Mouse (Mus musculus): Measurements from ENCODE around the gene Gsn.

Gene Gsn

DNA sequence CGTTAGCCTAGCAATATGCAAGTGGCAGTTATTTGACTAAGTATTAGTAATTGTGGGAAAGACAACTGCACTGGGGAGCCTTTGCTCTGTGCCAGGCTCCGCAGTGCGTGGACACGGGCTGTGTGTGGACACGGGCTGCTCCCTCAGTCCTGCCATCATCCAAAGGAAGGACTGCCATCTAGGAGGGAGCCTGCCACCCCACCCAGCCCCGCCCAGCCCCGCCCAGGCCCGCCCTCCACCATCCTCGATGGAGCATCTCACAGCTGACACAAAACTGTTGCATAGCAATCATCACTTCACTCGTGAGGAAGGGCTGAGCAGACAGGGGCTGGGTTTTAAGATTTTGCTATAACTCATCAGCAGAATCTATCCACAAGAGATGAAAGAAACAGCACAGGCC is 69.8 kb downstream of the Gsn start:
- DNase-seq (ENCODE audit: low spot score in 2 of 2): no peak

- DNase-seq (ENCODE audit: low spot score in 2 of 2): no peak
Observed at GRCm38 (mm10) chr2:35326931-35327330, 70.8 kb downstream of the Gsn start.

DNA sequence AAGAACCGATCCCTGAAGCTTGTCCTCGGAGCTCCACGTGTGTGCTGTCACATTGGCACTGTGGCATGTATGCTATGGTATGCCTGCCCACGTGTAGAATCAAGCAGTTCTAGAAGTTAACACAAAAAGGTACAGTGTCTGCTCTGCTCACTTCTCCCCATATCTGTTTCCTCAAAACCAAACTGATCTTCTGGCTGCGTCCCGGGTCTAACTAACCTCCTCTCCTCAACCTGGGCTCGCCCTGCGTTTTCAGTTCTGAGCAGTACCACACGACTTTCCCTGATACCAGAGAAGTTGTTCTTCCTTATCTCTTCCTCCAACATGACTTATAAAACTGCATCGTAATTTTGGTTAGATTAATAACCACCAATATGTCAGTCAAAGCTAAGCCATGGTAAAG is 71.4 kb downstream of the Gsn start:
- no peak for DNase-seq (ENCODE audit: low spot score in 2 of 2)

DNA sequence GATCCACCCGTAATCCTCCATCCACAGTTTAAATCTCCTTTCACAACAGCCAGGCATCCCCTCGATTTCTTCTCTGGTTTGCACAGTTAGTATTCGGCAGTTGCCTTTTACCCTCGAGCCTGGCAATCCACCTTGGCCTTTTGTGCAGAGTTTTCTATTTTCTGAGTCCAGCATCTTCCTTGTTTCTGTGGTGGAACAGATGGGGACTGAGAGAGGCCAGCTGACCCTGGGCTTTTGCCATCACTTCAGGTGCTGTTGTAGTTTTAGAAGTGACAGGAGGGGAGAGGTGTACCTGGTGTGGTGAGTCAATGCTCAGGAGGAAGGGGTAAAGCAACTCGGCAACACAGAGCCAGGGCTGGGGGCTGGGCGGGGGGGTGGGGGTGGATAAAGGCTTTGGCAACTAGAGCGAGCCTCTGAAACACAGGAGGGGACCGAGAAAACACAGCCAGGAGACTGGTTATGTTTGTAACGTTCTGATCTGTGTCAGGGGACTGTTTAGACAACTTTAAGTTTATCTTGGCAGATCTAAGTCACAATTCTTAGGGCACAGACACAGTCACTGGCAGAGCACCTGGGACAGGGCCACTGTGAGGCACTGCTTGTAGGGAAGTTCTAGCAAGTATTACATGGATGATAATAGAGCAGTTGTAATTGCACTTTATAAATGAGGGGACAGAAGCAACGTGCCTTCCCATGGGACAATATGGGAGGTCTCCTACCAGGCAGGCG is 72.0 kb downstream of the Gsn start:
- DNase-seq (ENCODE audit: low spot score in 2 of 2): no peak

DNA sequence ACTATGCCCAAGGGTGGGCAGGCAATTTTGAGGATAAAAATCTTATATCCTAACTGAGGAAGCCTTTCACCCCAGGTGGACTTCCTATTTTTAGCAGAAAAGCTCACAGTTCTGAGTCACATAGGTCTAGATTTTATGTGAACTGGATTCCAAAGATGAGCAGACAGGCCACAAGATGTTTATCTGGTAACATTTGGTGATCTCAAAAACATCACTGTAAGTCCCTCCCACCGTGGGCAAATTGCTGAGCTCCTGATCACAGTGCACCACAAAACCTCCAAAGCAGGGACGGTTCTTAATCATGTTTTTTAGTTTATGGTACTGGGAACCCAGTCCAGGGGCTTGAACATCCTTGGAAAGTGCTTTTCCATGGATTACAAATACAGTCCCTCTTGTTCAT is 72.9 kb downstream of the Gsn start:
- DNase-seq (ENCODE audit: low spot score in 2 of 2): no peak

DNA sequence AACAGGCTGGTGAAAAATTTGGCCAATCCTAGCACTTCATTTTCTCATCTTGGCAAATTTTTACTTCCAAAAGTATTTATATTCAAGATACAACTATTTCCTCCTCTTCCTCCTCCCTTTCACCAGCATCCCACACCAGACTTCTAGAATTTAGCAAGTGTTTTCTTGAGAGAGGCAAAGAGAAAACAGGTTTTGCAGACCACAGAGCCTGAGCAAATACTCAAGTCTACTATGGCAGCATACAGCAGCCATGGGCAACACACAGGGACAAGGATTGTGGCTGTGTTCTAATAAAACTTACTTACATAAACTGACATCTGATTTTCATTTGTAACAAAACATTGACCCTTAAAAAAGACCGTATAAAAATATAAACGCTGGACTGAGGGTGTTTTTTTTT is 75.0 kb downstream of the Gsn start:
- no peak for DNase-seq (ENCODE audit: low spot score in 2 of 2)

DNA sequence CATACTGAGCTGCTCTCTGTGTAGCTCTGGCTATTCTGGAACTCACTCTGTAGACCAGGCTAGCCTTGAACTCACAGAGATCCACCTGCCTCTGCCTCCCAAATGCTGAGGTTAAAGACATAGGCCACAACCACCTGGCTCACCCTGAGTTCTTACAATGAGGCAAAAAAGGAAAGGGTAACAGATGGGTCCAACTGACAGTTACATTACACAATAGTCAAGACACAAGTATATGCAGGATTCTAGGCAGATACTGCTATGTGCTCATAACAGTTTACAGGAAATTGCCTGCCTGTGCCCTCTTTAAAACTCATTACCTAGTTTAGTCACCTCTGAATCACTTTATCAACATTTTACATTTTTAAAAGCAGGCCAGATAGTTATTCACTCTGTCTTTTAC is 77.5 kb downstream of the Gsn start:
- DNase-seq (ENCODE audit: low spot score in 2 of 2): no peak

- no peak for DNase-seq (ENCODE audit: low spot score in 2 of 2)
Observed at GRCm38 (mm10) chr2:35335620-35336019, 79.4 kb downstream of the Gsn start.

DNA sequence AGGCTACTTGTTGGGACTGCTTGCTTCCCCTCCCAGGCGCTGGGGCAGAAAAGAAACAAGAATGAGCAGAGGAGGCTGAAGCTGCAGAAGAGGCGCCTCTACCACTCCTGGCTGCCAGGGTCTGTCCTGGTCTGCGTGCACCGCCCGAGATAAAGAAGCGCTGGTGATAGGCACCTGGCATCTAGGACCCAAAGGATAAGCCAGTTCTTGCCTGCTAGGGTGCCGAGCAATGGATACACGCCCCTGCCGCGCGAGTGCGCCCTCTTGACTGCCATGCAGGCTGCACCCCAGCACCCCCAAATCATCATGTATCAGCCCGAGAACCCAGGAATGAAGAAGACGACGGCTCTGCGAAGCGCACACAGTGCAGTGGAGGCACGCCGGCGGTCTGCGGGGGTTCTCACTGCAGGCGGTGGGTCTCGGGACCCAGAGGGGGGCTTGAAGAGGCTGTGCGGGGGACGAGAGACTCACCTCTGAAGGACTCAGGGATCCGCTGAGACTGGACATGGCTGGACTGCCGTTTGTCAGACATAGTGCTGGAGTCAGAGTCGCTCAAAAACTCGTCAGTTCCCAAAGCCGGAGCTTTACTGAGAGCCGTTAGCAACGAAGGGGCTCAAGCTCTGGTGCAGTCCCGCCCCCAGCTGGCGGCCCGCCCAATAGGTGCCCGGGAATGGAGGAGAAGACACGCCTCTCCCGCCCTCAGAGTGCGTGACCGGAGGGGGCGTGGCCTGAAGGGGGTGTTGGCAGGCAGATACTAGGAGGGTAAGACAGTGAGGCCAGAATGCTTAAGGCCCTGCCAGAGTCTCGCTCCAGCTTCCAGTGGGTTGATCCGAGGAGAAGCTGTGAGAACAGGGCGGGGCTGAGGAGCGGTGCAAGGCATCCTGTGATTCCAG is 80.5 kb downstream of the Gsn start, which contains the start of gene Stom:
Stom (minus strand) TSS at position 589 of the 893 bp plus-strand sequence.
- peak; percentile 93 to 94 for DNase-seq (ENCODE audit: low spot score in 2 of 2)

GRCm38 (mm10) chr2:35337419-35337818 is 81.2 kb downstream of the Gsn start:
- no peak for DNase-seq (ENCODE audit: low spot score in 2 of 2)

- no peak for DNase-seq (ENCODE audit: low spot score in 2 of 2)
Observed at GRCm38 (mm10) chr2:35338036-35338435, 81.9 kb downstream of the Gsn start.

GRCm38 (mm10) chr2:35338707-35339106 is 82.5 kb downstream of the Gsn start:
- no peak for DNase-seq (ENCODE audit: low spot score in 2 of 2)

- DNase-seq (ENCODE audit: low spot score in 2 of 2): no peak
Observed at GRCm38 (mm10) chr2:35342605-35343004, 86.4 kb downstream of the Gsn start.

DNA sequence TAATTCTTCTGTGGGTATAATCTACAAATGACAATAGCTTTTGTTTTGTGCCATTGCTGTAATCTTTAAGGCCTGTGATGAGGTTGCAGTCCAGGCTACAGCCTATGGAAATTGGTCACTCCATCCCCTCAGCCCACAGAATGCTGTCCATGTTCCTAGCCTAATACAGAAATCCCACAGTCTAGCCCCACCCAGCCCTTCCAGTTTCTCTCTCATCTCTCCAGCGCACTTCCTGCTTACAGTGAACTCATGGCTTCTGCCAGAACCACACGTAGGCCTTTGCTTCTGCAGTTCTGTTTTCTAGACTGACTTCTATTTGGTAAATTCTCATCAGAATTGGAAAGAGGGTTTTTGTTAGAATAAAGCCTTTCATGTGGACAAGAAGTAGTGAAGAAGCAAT is 89.8 kb downstream of the Gsn start:
- no peak for DNase-seq (ENCODE audit: low spot score in 2 of 2)

DNA sequence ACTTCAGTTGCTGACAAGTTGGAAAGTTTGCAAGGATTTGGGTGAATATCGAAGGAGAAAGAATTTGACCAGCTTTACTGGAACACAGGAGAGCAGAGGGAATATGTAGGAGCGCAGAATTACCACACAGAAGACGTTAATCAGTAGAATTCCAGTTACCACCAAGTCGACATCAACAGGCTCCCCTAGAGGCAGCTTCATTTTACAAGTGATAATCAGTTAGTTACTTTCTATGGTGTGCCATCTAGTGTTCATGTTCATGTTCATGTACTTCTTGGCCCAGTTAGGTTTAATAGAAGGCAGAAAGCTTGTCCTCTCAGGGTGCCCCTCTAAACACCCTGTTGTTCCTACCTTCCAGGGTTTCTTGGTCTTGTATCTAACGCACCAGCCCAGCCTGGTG is 93.0 kb downstream of the Gsn start:
- no peak for DNase-seq (ENCODE audit: low spot score in 2 of 2)
